ENCODE assay signal across 14 mouse cellular contexts in the genomic region with DNA sequence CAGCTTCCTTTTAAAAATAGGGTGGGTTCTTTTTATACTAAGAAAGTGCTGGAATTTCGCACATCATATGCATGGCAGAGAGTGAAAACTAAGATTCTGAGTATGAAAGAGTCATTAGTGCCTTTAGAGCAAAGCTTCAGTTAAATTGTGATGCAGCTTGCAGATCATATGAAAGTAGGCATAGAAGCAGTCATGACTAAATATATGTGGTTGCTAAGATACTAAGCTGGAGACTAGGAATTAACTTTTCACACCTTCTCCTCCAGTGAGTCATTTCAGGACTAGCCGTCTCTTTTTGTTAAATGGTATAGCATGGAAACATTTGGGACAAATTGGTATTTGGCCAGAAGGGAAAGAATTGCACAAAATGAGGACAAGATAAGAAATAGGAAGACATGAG.
"Had no signal": no experiment of that assay in that cellular context is flagged by ENCODE, and none has a peak within 500 bp of the region (broad histone marks: within the 10 kb centered on the region; RNA-seq: fewer than 3 reads in every experiment).

No protein-coding gene starts in this region.

- ATAC-seq: liver, postnatal 0 days; midbrain, embryonic 13.5 days had no signal

- H3K4me3 ChIP-seq: layer of hippocampus, adult 2 months; limb, embryonic 12.5 days; liver, embryonic 13.5 days; lung, embryonic 15.5 days; midbrain, embryonic 13.5 days; neural tube, embryonic 15.5 days had no signal

- DNase-seq: kidney, adult 11 months; kidney, adult 9 months; kidney, postnatal 10 days; kidney, postnatal 4 days; liver; liver, embryonic 13.5 days; liver, postnatal 0 days; lung, postnatal 36 days; thymus, postnatal 4 days had no signal

- H3K4me2 ChIP-seq: limb, embryonic 12.5 days; liver, embryonic 13.5 days; lung, embryonic 15.5 days; midbrain, embryonic 13.5 days; neural tube, embryonic 15.5 days had no signal

- H3K27me3 ChIP-seq: lung, embryonic 15.5 days had no signal

- H3K36me3 ChIP-seq: limb, embryonic 12.5 days; liver, embryonic 13.5 days; lung, embryonic 15.5 days; midbrain, embryonic 13.5 days; neural tube, embryonic 15.5 days had no signal

- H3K9ac ChIP-seq: limb, embryonic 12.5 days; liver, embryonic 13.5 days; liver, postnatal 0 days; lung, embryonic 15.5 days; midbrain, embryonic 13.5 days; neural tube, embryonic 15.5 days had no signal

- H3K9me3 ChIP-seq: limb, embryonic 12.5 days; liver, embryonic 13.5 days; lung, embryonic 15.5 days; midbrain, embryonic 13.5 days; neural tube, embryonic 15.5 days had no signal

- H3K4me1 ChIP-seq: limb, embryonic 12.5 days; liver, embryonic 13.5 days; lung, embryonic 15.5 days; midbrain, embryonic 13.5 days; neural tube, embryonic 15.5 days had no signal

- H3K27ac ChIP-seq: layer of hippocampus, adult 2 months; limb, embryonic 12.5 days; liver, embryonic 13.5 days; lung, embryonic 15.5 days; midbrain, embryonic 13.5 days; neural tube, embryonic 15.5 days had no signal
